Mouse (Mus musculus) liver, embryonic 11.5 days (tissue): ENCODE data around the gene Ccdc141. TPM values are rescaled to one million over a fixed set of nuclear protein-coding genes. Genes with fewer than 3 reads are reported as not detected.

Experiments used
- ATAC-seq: fragments of 200-750 bp; cut with Nextera tagmentation; replicated peaks from 2 replicates; pipeline ENCODE4 v1.8.0; 2017; ENCODE audit warnings: moderate number of reproducible peaks, mild to moderate bottlenecking, moderate TSS enrichment, moderate library complexity; ENCODE audit not compliant: low FRiP score
- DNase-seq: peaks from one replicate; pipeline ENCODE4 v3.0.0-alpha.2; 2017; ENCODE audit warnings: low spot score
- H3K27ac ChIP-seq: fragments of 300-500 bp; sonication (generic); 2 replicates; pipeline ENCODE4 v1.5.1; 2014; ENCODE audit warnings: mild to moderate bottlenecking, low read depth, low read length, control low read depth
- H3K27me3 ChIP-seq: fragments of 300-500 bp; sonication (generic); replicated peaks from 2 replicates; pipeline ENCODE4 v1.6.1; 2014; ENCODE audit warnings: low read length, mixed read lengths; ENCODE audit not compliant: control insufficient read depth, insufficient read depth
- H3K36me3 ChIP-seq: fragments of 300-500 bp; sonication (generic); 2 replicates; pipeline ENCODE4 v1.6.1; 2014; ENCODE audit warnings: mild to moderate bottlenecking, low read length, moderate library complexity, mixed read lengths; ENCODE audit not compliant: control insufficient read depth, insufficient read depth
- H3K4me1 ChIP-seq: fragments of 300-500 bp; sonication (generic); replicated peaks from 2 replicates; pipeline ENCODE4 v1.6.1; 2014; ENCODE audit warnings: low read length, mixed read lengths; ENCODE audit not compliant: control insufficient read depth, insufficient read depth
- H3K4me2 ChIP-seq: fragments of 300-500 bp; sonication (generic); 2 replicates; pipeline ENCODE4 v1.6.1; 2014; ENCODE audit warnings: mild to moderate bottlenecking, control low read depth, moderate library complexity
- H3K4me3 ChIP-seq: fragments of 300-500 bp; sonication (generic); 2 replicates; pipeline ENCODE4 v1.5.1; 2014; ENCODE audit warnings: low read depth, low read length, control low read depth
- H3K9ac ChIP-seq: fragments of 300-500 bp; sonication (generic); 2 replicates; pipeline ENCODE4 v1.6.1; 2014; ENCODE audit warnings: low read depth, low read length, control low read depth
- H3K9me3 ChIP-seq: fragments of 300-500 bp; sonication (generic); 2 replicates; pipeline ENCODE4 v1.6.1; 2016; ENCODE audit warnings: low read length, inconsistent platforms, mixed read lengths; ENCODE audit not compliant: control insufficient read depth
- WGBS: fragments of 180-500 bp; shearing (Covaris S2); extraction: QIAGEN DNeasy Blood & Tissue Kit; methylation state at CpG from one replicate; pipeline ENCODE4 v1.1.7; 2014; 5-methylcytosine and 5-hydroxymethylcytosine counted together
- polyA plus RNA-seq: library from polyadenylated mRNA; unstranded; fragments of >200 nt; fragmentation: Nextera tagmentation; extraction: Ambion mirVana; gene quantifications from 2 replicates; pipeline ENCODE4 v1.2.1, GENCODE M21; 2014

Ccdc141 gene
- polyA plus RNA-seq, 1 experiment from 2014 or later, result 6.3 TPM

DNA sequence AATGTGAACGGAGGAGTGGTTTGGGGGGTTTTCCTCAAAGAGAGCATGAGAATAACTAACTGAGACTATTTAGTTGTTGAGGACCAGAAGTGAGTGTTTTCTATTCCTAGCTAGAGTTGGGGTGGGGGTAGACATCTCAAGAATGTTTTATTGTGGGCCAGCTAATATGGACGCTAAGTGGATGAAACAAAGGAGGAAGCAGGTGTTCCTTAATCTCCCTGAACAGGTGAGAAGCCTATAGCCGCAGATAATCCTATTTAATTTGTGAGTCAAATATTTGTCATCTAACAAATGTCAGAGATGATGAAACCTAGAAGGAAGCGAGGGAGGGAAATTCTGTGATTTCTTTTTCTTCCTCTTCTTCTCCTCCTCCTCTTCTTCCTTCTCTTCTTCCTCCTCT, 60.1 kb downstream of the Ccdc141 start:
- 71% methylated on average over 4 of the region's 4 CpGs for WGBS
- no peak for DNase-seq
- Histone ChIP-seq H3K36me3 (no peaks in the 10 kb centered on the region), H3K4me2 (no peak overlapping the region), H3K4me1 (no peaks in the 10 kb centered on the region), H3K27ac (no peak overlapping the region), H3K9ac (no peak overlapping the region), H3K4me3 (no peak overlapping the region), H3K9me3 (no peaks in the 10 kb centered on the region), H3K27me3 (no peaks in the 10 kb centered on the region)
- no peak for ATAC-seq

DNA sequence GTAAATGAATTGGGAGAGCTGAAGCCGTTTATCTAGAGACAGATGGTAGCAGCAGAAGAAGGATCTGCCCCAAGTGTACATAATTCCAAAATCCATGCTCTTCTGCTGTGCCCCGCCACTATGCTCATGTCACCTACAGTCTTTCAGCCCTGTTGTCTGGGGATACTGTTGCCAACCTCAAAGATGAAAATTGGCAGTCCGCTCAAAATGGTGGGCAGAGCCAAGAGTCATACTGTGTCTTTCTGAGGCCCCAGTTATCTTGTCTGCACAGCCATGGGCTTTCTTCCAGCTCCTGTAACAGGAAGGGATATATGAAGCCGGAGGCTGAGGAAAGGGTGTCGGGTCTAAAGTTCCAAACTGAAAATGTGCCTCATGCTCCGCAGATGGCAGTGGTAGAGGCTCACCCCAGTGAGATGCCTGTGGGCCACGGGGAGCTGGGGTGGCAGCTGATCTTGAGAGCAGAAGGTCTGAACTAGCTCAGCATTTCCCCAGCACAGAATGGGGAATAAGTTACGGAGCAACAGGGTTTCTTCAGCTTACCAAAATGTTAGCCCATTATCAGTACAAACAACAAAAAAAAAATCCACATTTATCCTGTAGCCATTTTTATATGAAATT, 60.8 kb downstream of the Ccdc141 start:
- 78% methylated on average over 8 of the region's 8 CpGs for WGBS
- Histone ChIP-seq H3K4me1 (no peaks in the 10 kb centered on the region), H3K27ac (no peak overlapping the region), H3K36me3 (no peaks in the 10 kb centered on the region), H3K4me2 (no peak overlapping the region), H3K9me3 (no peaks in the 10 kb centered on the region), H3K9ac (no peak overlapping the region), H3K4me3 (no peak overlapping the region), H3K27me3 (no peaks in the 10 kb centered on the region)
- DNase-seq (no peak), ATAC-seq (no peak)

DNA sequence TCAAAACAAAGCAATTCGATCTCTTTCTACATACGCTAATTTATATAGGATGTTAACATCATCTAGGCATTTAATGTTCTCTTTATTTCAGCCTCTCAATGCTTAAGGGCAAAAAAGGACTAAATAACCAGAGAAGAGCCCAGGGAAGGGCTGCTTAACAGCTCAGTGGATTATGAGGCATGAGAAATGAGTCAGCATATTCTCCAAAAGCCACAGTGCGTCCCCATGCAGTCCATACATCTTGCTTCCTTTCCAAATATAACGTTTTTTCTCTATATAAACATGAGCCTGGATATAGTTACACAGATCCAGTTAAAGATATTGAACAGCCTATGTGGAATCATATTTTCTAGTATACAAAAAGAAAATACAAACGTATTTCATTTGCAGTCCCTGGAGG, 61.9 kb downstream of the Ccdc141 start:
- no peak overlapping the region for H3K9ac ChIP-seq
- H3K36me3 ChIP-seq, result no peaks in the 10 kb centered on the region

DNA sequence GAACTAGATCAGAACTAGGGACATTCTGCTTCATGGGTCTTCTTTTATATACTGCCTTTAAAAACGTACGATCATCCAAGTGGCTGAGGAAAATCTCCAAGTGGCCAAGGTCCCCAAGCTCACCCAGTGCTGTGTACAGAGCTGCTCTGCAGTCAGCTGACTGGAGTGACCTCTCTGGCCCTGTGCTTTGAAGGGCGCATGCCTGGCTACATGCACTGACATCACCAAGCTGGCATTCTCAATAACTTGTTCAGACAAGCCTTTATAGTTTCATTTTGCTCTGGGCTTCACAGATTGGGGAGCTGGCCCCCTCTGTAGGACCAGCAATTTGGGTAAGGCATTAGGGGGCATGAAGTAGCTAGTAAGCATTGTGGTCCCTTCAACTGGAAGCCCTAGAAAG, 64.3 kb downstream of the Ccdc141 start:
- Histone ChIP-seq H3K27ac (no peak overlapping the region), H3K4me1 (no peaks in the 10 kb centered on the region), H3K27me3 (no peaks in the 10 kb centered on the region), H3K9ac (no peak overlapping the region), H3K36me3 (no peaks in the 10 kb centered on the region), H3K9me3 (no peaks in the 10 kb centered on the region), H3K4me2 (no peak overlapping the region), H3K4me3 (no peak overlapping the region)
- WGBS, result 91% methylated on average over 3 of the region's 3 CpGs
- DNase-seq, result no peak
- no peak for ATAC-seq

More for the DNA sequence above, 61.9 kb downstream of the Ccdc141 start:
- Histone ChIP-seq H3K4me1 (no peaks in the 10 kb centered on the region), H3K27me3 (no peaks in the 10 kb centered on the region), H3K9me3 (no peaks in the 10 kb centered on the region), H3K27ac (no peak overlapping the region), H3K4me2 (no peak overlapping the region), H3K4me3 (no peak overlapping the region)
- no peak for ATAC-seq
- DNase-seq, result no peak
- 74% methylated on average over 5 of the region's 5 CpGs for WGBS

DNA sequence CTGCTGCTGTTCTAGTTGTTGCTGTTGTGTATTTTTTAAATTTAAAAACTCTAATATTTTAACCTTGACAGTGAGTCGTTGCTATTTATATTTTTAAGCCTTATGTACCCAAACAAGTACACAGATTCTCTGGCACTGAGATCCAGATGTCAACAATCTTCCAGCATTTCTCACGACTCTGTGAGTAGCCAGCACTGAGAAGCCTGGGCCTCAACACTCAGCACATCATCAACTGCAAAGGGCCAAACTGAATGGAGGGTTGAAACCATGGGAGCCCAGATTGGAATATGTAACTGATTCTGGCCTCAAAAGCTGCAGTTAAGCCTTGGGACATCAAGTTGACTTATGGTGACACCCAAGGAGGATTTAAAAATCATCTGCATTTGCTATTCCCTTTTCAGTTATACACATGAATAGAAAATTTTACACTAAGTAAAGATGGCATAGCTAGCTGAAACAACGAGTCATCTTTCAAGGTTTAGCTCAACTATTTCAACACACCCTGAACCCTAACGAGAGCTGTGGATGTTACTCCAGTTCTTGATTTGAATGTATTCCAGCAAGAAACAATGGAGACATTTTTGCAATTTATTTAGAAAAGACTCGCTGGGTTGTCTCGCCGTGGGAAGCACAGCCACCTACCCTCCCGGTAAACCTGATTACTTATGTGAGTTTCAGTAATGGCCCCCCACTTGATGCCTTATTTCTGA, 65.3 kb downstream of the Ccdc141 start:
- no peaks in the 10 kb centered on the region for H3K9me3 ChIP-seq
- H3K4me2 ChIP-seq, result no peak overlapping the region
- H3K4me1 ChIP-seq, result no peaks in the 10 kb centered on the region
- no peaks in the 10 kb centered on the region for H3K27me3 ChIP-seq
- no peak for ATAC-seq
- DNase-seq, result no peak
- H3K36me3 ChIP-seq, result no peaks in the 10 kb centered on the region
- no peak overlapping the region for H3K9ac ChIP-seq
- 83% methylated on average over 8 of the region's 8 CpGs for WGBS
- H3K4me3 ChIP-seq, result no peak overlapping the region
- no peak overlapping the region for H3K27ac ChIP-seq

DNA sequence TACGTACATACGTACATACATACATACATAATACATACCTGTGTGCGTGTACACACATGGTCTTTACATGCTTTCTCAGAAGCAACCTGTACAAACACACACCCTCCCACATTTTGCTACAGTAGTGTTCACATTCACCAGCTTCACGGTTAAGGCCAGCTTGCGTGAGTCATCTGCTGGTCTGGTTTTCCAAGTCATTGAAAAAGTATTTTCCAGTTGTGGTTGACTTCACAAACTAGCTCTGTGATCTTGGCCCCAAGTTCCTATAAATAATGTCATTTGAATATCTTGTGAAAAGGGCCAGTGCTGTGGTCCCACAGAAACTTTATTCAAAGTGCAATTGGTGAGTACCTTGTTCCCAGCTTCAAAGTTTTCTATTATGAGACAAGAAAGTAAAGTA, 67.9 kb downstream of the Ccdc141 start:
- Histone ChIP-seq H3K4me2 (no peak overlapping the region), H3K36me3 (no peaks in the 10 kb centered on the region), H3K4me3 (no peak overlapping the region), H3K9ac (no peak overlapping the region), H3K9me3 (no peaks in the 10 kb centered on the region), H3K27ac (no peak overlapping the region), H3K27me3 (no peaks in the 10 kb centered on the region), H3K4me1 (no peaks in the 10 kb centered on the region)
- DNase-seq (no peak), ATAC-seq (no peak)
- 91% methylated on average over 5 of the region's 5 CpGs for WGBS

DNA sequence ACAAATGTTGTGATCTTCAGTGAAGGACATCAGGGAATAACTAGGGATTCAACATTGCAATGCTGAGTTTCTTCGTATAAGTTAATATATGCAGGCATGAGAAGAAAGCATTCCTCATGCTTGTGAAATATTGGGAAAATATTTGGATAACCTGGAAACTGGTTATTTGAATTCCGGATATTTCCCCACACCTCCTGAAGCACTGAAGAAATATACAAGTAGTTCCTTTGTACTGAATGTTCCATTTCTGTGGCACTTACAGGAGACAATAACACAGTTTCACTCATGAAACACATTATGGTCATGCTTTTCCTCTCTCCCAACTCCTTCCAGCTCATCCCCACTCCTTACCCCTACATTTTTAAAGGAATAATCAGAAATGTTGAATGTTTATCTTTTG, 70.6 kb downstream of the Ccdc141 start:
- Histone ChIP-seq H3K4me1 (no peaks in the 10 kb centered on the region), H3K9ac (no peak overlapping the region), H3K4me2 (no peak overlapping the region), H3K27me3 (no peaks in the 10 kb centered on the region), H3K27ac (no peak overlapping the region), H3K36me3 (no peaks in the 10 kb centered on the region), H3K4me3 (no peak overlapping the region), H3K9me3 (no peaks in the 10 kb centered on the region)
- 88% methylated on average over 2 of the region's 2 CpGs for WGBS
- no peak for ATAC-seq
- DNase-seq, result no peak

DNA sequence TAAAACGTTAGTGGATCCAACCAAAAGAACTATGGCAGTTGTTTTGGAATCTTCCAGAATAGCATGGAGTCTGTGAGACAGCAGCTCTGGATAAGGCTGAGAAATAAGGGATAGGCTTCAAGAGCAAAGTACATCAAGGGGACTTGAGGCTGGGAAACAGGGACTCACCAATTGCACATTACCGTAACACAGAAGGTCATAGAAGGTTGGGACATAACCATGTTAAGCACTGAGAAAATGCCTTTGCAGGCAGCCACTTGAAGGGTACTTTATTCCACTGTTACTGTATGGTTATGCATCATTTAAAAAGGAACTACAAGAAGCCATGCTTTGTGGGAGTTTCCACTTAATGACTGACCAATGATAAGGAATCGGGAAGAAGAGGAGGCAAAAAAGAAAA, 71.7 kb downstream of the Ccdc141 start:
- Histone ChIP-seq H3K36me3 (no peaks in the 10 kb centered on the region), H3K4me3 (no peak overlapping the region), H3K4me2 (no peak overlapping the region), H3K27me3 (no peaks in the 10 kb centered on the region), H3K27ac (no peak overlapping the region), H3K9me3 (no peaks in the 10 kb centered on the region), H3K4me1 (no peaks in the 10 kb centered on the region), H3K9ac (no peak overlapping the region)
- 83% methylated on average over 3 of the region's 3 CpGs for WGBS
- ATAC-seq, result no peak
- no peak for DNase-seq

DNA sequence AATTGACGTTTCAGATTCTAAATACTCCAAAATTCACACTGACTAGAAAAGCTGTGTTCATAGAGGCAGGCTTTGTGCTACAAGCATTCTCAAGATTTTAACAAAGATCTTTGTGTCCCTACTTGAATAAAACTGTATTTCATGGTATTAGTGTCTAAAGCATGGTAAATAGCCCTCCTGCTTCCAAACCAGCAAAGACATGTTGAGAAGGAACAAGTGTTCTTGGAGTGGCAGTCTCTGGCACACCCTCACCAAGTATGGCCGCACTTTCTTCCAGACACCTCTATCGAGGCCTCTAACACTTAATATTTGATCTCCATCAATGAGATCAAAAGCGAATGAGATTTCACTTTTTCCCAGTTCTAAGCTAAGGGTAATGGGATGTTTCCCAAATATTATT, 78.7 kb downstream of the Ccdc141 start:
- Histone ChIP-seq H3K9ac (no peak overlapping the region), H3K27me3 (no peaks in the 10 kb centered on the region), H3K4me3 (no peak overlapping the region), H3K9me3 (no peaks in the 10 kb centered on the region), H3K4me1 (no peaks in the 10 kb centered on the region), H3K36me3 (no peaks in the 10 kb centered on the region), H3K4me2 (no peak overlapping the region), H3K27ac (no peak overlapping the region)
- ATAC-seq (no peak), DNase-seq (no peak)
- WGBS, result 84% methylated on average over 4 of the region's 4 CpGs
